Mouse (Mus musculus) cerebral cortex, adult 2 months (tissue): ENCODE measurements around the gene 1700001J03Rik.

Experiments used
- WGBS: fragments of 180-500 bp; shearing (Covaris S2); methylation state at CpG from one replicate; pipeline ENCODE4 v1.1.7; 2018; 5-methylcytosine and 5-hydroxymethylcytosine counted together

The 1700001J03Rik gene

GRCm38 (mm10) chr5:146187441-146187840 lies 2.3 kb upstream of the 1700001J03Rik start:
- WGBS = 24% methylated on average over 5 of the region's 5 CpGs

GRCm38 (mm10) chr5:146172744-146173143 lies 12.4 kb downstream of the 1700001J03Rik start:
- WGBS = 60% methylated on average over 4 of the region's 4 CpGs

GRCm38 (mm10) chr5:146170621-146171020 lies 14.5 kb downstream of the 1700001J03Rik start, which contains the start of gene Gm6309:
Gm6309 (minus strand) TSS chr5:146170721.
- 77% methylated on average over 2 of the region's 2 CpGs for WGBS

- WGBS = 96% methylated on average over 3 of the region's 3 CpGs
Observed at GRCm38 (mm10) chr5:146160439-146160838, 24.7 kb downstream of the 1700001J03Rik start, which contains the start of gene Gm5565. Gm5565 (minus strand) TSS chr5:146160539.

GRCm38 (mm10) chr5:146158326-146158725 lies 26.8 kb downstream of the 1700001J03Rik start:
- 89% methylated on average over 4 of the region's 4 CpGs for WGBS

GRCm38 (mm10) chr5:146150454-146150853 lies 34.6 kb downstream of the 1700001J03Rik start:
- 64% methylated on average over 3 of the region's 3 CpGs for WGBS

- 49% methylated on average over 2 of the region's 2 CpGs for WGBS
Observed at GRCm38 (mm10) chr5:146147903-146148302, 37.2 kb downstream of the 1700001J03Rik start.
